Mouse (Mus musculus): ENCODE data around the gene Fam228b.
A peak's percentile ranks its signal among the peaks of the same experiment; 100 is the strongest.
"Not testable (repeated sequence)": the region's sequence is repeated elsewhere in the genome, so short reads cannot be mapped to it uniquely, and the experiment has no call there.

Fam228b gene

GRCm38 (mm10) chr12:4742183-4742582 lies 26.9 kb downstream of the Fam228b start:
- no peak for DNase-seq (ENCODE audit: low read depth, low spot score)

- DNase-seq (ENCODE audit: low read depth, low spot score) = no peak
These were observed 28.2 kb downstream of the Fam228b start for GRCm38 (mm10) chr12:4740823-4741222.

- no peak for DNase-seq (ENCODE audit: low read depth, low spot score)
These were observed 31.0 kb downstream of the Fam228b start, which contains the start of gene Fam228a for GRCm38 (mm10) chr12:4738031-4738576. TSS of gene Fam228a (minus strand) at chr12:4738430.

GRCm38 (mm10) chr12:4732332-4732731 lies 36.7 kb downstream of the Fam228b start:
- DNase-seq (ENCODE audit: low read depth, low spot score) = no peak

- DNase-seq (ENCODE audit: low read depth, low spot score) = no peak
These were observed 37.4 kb downstream of the Fam228b start for GRCm38 (mm10) chr12:4731629-4732028.

GRCm38 (mm10) chr12:4729165-4729564 lies 39.9 kb downstream of the Fam228b start:
- no peak for DNase-seq (ENCODE audit: low read depth, low spot score)

- DNase-seq (ENCODE audit: low read depth, low spot score) = no peak
These were observed 49.0 kb downstream of the Fam228b start for GRCm38 (mm10) chr12:4719762-4720754.

GRCm38 (mm10) chr12:4719066-4719761 lies 49.9 kb downstream of the Fam228b start:
- DNase-seq (ENCODE audit: low read depth, low spot score) = no peak

GRCm38 (mm10) chr12:4717417-4717816 lies 51.6 kb downstream of the Fam228b start:
- DNase-seq (ENCODE audit: low read depth, low spot score) = peak; percentile 47

- no peak for DNase-seq (ENCODE audit: low read depth, low spot score)
These were observed 53.5 kb downstream of the Fam228b start for GRCm38 (mm10) chr12:4715606-4716005.

- no peak for DNase-seq (ENCODE audit: low read depth, low spot score)
These were observed 55.7 kb downstream of the Fam228b start for GRCm38 (mm10) chr12:4713361-4713760.

- no peak for DNase-seq (ENCODE audit: low read depth, low spot score)
These were observed 59.1 kb downstream of the Fam228b start for GRCm38 (mm10) chr12:4709926-4710325.

GRCm38 (mm10) chr12:4708881-4709604 lies 60.0 kb downstream of the Fam228b start:
- no peak for DNase-seq (ENCODE audit: low read depth, low spot score)

GRCm38 (mm10) chr12:4708296-4708695 lies 60.8 kb downstream of the Fam228b start:
- no peak for DNase-seq (ENCODE audit: low read depth, low spot score)

- no peak for DNase-seq (ENCODE audit: low read depth, low spot score)
These were observed 61.5 kb downstream of the Fam228b start for GRCm38 (mm10) chr12:4707488-4708017.

- DNase-seq (ENCODE audit: low read depth, low spot score) = no peak
These were observed 62.2 kb downstream of the Fam228b start for GRCm38 (mm10) chr12:4706901-4707300.

GRCm38 (mm10) chr12:4706175-4706574 lies 62.9 kb downstream of the Fam228b start:
- no peak for DNase-seq (ENCODE audit: low read depth, low spot score)

GRCm38 (mm10) chr12:4705626-4706025 lies 63.4 kb downstream of the Fam228b start:
- DNase-seq (ENCODE audit: low read depth, low spot score) = not testable (repeated sequence)

GRCm38 (mm10) chr12:4694534-4694933 lies 74.5 kb downstream of the Fam228b start:
- DNase-seq (ENCODE audit: low read depth, low spot score) = no peak

GRCm38 (mm10) chr12:4691193-4691592 lies 77.9 kb downstream of the Fam228b start:
- DNase-seq (ENCODE audit: low read depth, low spot score) = no peak
